Mouse (Mus musculus): ENCODE measurements around the gene Plac8.

Gene Plac8

DNA sequence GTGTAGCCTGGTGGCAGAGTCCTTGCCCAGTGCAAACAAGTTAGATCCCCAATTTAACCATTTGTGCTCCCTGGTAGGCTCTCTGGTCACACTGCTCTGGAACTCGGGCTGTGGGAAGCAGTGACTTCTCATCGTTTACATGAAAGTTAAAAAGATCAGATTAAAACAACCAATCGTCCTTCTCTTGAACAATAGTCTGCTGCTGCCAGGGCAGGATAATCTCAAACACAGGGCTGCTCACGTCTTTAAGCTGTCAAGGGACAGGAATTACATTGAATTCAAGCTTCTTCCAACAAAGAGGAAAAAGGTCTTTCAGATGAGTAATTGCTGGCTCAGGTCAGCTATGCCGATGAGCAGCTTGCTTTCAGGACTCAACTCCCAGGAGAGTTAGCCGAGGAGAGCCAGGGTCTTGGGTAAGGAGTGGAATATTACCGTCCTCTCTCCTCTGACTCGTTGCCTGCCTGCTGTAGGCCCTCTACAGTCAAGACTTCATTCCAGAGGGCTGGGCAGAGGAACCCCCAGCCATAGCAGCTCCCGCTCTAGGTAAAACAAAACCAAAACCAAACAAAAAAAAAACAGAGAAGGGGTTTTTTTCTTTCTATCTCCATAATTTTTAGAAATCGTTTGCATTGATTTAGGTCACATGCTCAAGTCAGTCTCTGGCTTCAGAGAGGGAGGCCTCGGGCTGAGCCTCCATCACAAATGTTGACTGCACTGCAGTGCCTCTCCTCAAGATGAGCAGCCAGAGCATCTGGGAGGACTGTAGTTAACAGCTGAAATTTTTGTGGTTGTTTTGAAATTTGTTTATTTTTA, 9.8 kb upstream of the Plac8 start:
- in situ Hi-C loops (cut with MboI, MseI) = no loop called here

DNA sequence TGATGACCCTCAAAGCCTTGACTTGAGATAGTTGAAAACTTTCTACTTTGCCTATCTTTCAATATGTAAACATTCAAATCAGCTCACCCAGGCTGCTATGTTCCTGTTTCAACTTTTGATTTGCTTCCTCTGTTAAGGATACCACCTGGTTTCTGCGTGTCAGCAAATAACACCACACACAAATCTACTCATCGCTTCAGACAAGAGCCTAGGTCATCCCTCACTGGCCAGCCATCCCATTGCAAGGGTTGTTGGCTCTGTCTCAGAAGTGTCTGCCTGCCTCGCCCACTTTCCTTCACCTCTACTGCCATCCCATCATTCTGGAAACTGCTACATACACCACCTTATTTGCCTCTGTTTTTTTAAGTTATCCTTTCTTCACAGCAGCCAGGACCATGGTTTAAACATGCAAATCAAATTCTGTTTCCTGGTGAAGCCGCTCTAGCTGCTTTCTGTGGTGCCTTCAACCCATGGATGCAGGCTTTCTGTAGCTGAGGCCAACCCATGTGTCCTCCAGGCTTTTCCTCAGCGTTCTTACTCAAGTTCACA, 6.9 kb upstream of the Plac8 start:
- in situ Hi-C loops (cut with MboI, MseI) = loop anchor here (10.0 kb wide), 1 partner anchor 66 kb away; no protein-coding TSS in a partner anchor

DNA sequence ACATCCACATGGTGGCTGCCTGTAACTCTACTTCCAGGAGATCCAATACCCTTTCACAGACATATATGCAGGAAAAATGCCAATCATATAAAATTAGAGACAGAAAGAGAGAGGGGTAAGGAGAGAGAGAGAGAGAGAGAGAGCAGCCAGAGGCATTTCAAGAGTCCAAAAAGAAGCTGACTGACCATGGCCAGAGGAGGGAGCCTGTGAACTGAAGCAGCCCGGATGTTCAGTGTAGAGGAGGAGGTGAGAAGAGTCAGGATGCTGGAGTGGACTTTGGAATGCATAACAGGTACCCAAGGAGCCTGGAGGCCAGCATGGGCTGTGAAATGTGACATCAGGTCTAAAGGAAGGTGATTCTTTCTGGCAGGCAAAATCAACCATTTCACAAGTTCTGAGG, 2.7 kb upstream of the Plac8 start:
- in situ Hi-C loops (cut with MboI, MseI) = loop anchor here (10.0 kb wide), 1 partner anchor 70 kb away; no protein-coding TSS in a partner anchor

DNA sequence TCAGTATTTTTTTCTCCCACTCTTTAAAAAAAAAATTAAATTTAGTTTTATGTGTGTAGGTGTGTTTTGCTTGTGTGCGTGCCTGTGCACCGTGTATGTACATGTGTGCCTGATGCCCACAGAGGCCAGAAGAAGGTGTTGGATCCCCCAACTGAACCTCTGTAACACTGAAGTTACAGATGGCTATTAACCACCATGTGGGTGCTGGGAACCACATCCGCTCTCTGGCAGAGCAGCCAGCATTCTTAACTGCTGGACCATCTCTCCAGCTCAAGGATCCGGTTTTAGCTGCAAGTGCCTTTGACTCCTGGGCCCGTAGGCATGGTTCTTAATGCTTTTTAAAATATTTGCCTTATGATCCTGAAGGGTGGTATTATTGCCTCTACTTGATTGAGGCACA, 1.2 kb upstream of the Plac8 start:
- in situ Hi-C loops (cut with MboI, MseI) = loop anchor here (10.0 kb wide), 1 partner anchor 72 kb away; no protein-coding TSS in a partner anchor

DNA sequence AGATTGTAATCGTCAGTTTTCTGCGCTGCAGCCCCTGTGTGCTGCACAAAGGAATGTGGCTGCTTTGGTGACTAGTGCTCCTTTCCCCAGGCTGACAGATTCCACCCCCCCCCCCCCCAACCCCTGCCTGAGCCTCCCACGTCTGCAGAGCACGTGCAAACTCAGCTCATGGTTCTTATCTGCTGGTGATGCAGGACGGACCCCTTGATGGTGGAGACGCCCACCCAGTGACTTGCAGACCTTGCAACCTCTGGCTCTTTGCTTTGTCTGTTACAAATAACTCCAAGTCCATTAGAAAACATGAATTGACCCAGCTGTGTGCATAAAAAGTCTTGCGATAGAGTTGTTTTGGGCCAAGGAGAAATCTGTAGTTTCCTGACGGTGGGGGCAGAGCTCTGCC, 1.3 kb downstream of the Plac8 start:
- in situ Hi-C loops (cut with MboI, MseI) = loop anchor here (10.0 kb wide), 1 partner anchor 74 kb away; no protein-coding TSS in a partner anchor

DNA sequence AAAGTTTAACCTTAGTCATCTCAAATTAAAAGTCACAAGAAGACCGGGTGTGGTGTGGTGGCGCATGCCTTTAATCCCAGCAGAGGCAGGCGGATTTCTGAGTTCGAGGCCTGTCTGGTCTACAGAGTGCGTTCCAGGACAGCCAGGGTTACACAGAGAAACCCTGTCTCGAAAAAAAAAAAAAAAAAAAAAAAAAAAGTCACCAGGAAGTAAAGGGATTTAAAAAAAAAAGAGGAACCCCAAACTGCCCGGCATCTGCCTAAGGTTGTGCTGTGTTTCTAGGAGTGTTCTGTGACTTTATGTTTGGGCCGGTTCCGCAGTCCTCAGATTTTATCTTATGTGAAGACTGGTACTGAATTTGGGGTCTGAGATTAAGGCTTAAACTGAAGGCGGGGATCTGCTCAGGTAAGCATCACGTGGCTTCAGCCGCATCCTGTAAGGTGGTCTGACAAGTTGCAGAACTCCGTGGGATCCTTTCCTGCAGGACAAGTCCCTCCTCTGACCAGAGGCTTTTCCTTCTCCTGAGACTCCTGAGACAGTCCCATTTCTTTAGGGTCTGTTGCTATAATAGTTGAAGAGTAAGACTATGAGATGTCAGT, 1.9 kb downstream of the Plac8 start:
- in situ Hi-C loops (cut with MboI, MseI) = loop anchor here (5.0 to 10.0 kb wide), 2 partner anchors 75 to 92 kb away; no protein-coding TSS in a partner anchor

DNA sequence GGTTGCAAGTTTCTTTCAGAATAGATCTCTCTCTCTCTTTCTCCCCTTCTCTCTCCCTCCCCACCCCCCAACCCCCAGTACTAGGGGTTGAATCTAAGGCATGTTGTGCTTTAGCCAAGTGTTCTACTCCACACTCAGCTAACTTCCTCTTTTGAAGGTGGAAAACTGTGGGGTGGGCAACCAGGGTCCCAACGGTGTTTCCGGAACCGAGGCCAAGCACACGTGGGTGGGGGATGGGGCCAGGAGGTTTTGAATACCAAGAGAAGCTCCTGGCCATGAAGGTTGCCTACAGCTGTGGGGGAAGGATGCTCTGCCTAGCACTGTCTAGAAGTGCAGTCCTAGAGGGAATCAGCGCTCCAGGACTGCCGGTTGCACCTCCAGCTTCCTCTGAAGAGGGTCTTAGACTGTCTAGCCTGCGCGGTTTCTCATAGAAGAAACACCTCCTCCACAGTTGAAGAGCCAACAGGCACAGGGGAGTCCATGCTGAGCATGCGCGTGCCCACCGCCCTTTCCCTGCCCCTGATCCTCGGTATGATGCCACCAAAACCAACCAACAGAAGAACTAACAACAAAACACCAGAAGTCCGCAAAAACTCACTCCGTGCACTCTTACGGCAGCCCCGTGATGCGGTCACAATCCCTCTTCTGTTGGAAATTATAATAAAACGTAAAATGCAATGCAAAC, 2.7 kb downstream of the Plac8 start:
- in situ Hi-C loops (cut with MboI, MseI) = loop anchor here (5.0 kb wide), 1 partner anchor 93 kb away; no protein-coding TSS in a partner anchor

DNA sequence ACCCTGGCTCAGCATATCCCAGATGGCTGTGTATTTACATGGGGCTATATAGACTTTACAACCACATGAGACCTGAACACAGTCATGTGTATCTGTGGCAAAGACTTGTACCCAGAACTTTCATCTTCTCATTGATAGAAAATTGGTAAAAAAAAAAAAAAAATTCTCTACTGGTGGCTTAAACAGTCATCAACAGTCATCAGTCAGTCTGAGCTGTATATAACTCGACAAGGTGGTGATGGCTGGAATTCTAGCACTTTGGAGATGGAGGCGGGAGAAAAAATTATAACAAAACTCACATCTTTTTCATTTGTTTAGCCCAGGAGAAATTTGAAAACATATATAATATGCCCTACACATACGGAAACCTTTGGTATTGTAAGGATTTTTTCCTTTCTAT, 3.2 kb downstream of the Plac8 start:
- in situ Hi-C loops (cut with MboI, MseI) = loop anchor here (5.0 kb wide), 1 partner anchor 93 kb away; no protein-coding TSS in a partner anchor

DNA sequence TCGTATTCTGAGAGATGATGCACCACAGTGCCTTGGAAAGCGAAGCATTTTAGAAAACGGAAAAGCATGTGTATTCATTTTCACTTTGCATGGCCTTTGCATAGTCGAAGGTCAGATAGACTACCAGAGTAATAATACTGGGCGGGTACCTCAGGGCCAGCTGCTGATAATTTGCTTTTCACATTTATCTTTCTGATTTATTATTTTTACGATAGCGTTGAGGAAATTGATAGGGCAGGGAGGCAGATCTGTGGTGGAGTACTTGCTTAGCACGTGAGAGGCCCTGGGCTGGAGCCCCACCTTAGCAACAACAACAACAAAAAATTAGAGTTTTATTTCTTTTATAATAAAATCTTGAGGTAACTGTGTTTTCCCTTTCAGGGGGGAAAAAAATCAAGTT, 3.9 kb downstream of the Plac8 start:
- in situ Hi-C loops (cut with MboI, MseI) = loop anchor here (5.0 kb wide), 1 partner anchor 94 kb away; no protein-coding TSS in a partner anchor

DNA sequence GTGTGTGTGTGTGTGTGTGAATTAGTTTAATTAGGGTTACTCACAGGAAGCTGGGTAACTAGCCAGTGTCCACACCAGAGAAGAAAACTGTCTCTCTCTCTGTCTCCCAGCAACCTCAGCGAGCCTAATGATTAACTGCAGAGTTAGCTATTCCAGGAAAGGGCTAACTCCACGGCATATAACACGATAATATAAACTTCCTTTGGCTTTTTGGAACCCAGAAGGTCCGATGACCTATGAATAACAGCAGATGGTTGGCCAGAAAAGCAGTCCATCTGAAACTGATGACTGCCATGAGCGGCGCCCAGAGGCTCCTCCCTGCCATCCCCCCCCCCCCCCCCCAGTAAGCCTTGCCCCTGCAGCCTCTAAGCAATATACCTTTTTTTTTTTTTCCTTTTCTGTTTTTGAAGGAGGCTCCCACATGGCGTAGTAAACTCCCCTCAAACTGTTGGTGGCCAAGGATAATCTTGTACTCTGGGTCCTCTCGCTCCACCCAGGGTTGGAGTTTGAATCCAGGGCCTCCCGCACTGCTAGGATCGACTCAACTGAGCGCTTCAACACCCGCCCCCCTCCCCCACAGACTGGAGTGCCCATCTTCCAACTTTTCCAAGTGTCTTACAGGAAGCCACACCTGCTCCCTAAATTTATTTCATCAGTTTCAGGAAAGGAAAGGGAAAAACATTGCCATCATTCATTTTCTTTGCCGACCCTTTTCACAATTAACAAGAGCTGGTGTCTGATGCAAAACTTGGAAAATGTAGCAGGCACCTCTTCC, 4.6 kb downstream of the Plac8 start:
- in situ Hi-C loops (cut with MboI, MseI) = loop anchor here (5.0 kb wide), 1 partner anchor 95 kb away; no protein-coding TSS in a partner anchor

DNA sequence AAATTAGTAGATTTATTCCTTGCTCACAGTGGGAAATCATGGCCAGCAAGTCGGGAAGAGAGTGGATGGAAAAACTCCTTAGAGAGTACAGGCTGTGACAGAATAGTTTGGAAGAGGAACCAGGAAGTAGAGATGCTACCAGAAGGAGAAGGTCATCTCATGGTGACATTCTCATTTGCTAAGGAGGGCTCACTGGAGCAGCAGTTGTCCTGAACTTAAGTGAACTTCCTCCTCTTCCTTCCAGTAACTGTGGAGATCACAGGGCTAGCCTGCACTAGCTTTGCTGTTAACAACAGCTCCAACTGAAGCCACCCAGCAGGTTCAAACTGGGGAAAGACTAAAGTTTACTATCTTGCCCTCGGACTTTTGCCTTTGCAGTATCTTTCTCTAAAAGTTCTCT, 5.2 kb downstream of the Plac8 start:
- in situ Hi-C loops (cut with MboI, MseI) = loop anchor here (5.0 kb wide), 1 partner anchor 96 kb away; no protein-coding TSS in a partner anchor

DNA sequence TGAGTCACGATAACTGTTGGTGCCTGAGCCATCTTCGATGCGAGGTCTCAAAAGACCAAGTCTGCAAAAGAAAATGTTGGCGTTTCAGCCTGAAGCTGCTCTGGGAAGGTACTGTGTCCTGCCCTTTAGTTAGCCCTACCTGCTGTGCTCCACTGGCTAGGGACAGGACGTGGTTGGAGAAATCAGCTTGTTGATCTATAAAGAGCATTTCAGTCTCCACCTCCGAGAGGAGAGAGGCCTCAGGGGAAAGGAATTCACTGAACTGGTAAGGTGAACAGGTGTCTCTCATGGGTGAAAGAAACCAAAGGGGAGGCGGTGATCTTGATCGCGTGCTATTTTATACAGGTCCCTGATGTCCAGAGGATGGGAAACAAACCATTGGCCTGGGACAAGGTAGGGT, 9.3 kb downstream of the Plac8 start:
- in situ Hi-C loops (cut with MboI, MseI) = no loop called here

DNA sequence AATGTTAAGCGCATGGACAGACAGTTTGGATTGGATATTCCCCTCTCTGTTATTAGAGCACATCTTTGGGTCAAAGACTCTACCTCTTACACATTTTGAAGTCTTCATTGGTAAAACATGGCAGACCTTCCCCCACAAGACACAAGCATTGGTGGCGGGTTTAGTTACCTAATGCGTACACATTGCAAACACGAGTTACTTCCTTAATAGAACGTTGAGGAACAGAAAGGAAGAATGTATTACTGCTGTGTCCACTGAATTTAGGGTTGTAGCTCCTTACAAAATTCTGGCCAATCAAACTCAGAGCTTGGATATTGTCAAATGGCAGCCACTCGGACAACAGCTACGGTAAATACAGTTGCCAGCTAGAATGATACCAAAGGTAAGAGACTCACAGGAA, 12.7 kb downstream of the Plac8 start:
- in situ Hi-C loops (cut with MboI, MseI) = no loop called here

DNA sequence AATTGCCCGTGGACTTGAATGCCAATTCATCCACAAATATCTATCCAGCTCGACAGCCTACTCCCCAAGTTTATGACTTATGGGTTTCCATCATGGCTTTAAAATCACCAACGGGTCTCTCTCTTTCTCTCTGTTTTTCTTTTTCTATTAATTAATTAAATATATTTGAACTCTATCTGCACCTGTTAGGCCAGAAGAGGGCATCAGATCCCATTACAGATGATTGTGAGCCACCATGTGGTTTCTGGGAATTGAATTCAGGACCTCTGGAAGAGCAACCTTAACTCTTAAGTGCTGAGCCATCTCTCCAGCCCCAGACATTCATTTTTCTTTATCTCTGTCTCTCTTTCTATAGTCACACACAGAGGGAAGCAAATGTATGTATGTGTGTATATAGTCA, 13.3 kb downstream of the Plac8 start:
- in situ Hi-C loops (cut with MboI, MseI) = no loop called here

DNA sequence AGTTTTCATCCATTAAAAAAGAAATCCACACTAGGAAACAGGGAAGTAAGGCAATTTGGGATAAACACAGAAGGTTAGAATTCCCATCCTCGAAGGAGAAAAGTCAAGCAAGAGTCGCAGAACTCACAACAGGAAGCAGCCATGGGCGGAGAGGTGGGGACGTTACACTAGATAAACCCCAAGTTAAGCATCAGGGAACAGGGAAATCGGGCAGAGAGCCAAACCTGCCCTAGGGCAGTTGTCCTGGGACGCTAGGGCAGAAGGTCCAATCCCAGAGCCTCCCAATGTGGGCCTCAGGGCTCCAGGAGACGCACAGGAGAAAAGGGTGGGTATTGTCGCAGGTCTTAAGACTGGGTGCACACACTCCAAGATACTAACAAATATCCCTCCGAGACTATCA, 14.5 kb downstream of the Plac8 start:
- in situ Hi-C loops (cut with MboI, MseI) = no loop called here

DNA sequence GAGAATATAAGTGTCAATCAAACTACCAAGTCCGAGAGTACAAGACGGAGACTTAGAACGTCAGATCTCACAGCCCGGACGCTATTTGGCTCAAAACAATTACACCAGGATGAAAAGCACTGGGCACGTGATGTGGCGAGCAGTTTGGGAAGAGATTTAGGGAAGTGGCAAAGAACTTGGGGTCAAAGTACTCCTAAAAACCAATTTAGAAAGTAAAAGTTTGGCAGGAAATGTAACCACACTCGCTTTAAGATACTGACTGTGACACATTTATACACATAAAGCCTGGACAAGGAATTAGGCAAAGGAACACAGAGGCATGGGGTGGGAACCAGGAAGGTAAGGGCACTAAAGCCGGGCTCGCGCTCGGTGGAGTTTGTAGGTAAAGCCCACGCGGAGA, 15.0 kb downstream of the Plac8 start:
- in situ Hi-C loops (cut with MboI, MseI) = no loop called here

DNA sequence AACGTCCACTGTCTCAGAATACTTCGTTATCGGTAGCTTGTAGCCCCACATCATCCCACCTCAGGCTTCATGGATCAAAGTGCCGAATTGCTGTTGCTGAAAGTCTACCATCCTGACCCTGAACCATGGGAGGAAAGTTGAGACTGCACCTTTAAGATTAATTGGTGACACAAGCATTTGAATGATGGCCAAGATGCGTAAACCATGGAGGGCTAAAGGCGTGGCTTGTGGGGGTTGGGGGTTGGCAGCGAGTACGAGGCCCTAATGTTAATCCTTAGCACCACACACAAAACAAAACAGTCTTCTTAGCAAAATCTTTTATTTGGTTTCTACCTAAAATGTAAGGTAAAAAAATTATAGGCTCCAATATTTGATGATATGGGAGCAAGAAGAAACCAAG, 18.6 kb downstream of the Plac8 start:
- in situ Hi-C loops (cut with MboI, MseI) = no loop called here

DNA sequence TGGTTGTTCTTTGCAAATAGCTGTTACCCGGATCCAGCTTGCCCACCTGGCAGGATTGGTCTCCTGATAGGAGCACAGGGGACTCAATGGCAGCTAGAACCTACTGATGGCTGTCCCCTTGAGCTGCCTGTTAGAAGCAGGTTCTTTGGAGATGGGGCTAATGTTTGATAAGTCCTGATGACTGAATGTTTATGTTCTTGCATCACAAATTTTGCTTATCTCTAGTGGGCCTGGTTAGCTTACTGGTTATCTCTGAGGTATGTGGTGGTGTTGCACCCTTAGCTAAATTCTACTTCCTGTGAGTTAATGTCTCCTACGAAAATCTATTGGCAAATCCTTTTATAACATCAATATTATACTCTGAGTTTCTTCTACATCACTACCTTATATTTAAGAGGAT, 20.1 kb downstream of the Plac8 start:
- in situ Hi-C loops (cut with MboI, MseI) = no loop called here

DNA sequence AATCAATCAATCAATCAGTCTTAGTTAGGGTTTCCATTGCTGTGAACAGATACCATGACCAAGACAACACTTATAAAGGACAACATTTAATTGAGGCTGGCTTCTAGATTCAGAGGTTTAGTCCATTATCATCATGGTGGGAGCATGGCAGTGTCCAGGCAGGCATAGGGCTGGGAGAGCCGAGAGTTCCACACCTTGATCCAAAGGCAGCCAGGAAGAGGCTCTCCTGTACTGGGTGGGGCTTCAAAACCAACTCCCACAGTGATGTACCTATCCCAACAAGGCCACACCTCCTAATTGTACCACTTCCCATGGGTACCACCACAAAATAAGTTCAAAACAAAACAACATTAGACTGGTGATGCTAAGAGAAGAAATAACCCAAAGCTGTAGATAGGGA, 21.9 kb downstream of the Plac8 start:
- in situ Hi-C loops (cut with MboI, MseI) = no loop called here

DNA sequence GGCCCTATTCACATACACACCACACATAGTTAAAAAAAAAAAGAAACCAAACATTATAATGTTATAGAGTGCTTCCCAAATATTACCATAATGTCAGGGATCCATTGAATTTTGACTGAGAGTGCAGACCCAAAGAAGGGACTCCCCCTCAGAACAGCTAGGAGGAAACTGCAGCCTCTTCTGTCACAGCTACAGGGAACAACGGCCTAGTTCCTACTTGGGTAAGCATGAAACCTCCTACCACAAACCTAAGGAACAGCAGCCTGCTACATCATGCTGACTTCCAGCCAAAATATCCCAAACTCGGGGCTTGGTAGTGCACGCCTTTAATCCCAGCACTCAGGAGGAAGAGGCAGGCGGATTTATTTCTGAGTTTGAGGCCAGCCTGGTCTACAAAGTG, 22.7 kb downstream of the Plac8 start:
- in situ Hi-C loops (cut with MboI, MseI) = no loop called here

DNA sequence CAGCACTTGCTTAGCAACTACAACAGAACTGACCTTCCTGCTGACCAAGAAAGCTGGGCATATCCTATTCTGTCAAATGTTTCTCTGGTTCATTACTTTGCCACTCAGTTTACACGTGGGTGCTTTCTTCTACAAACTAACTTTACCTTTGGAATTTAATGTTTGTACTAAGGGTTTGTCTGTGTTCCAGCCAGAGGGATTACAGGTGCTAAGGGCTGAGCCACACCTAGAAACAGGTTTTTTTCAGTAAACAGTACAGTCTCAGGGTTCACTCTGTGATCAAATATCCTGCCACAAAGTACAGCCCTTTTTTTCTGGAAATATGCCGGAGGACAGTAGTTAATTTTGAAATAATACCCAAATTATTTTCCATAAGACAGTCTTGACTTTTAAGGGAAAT, 23.8 kb downstream of the Plac8 start:
- in situ Hi-C loops (cut with MboI, MseI) = no loop called here
